Mouse (Mus musculus) MEL (cell line): ENCODE data around the gene Cntnap1. TPM values are rescaled to one million over a fixed set of nuclear protein-coding genes. Genes with fewer than 3 reads are reported as not detected.

Source experiments
- DNase-seq: peaks from one replicate; pipeline ENCODE4 v3.0.0; 2011; ENCODE audit warnings: low read depth, low spot score
- H3K27ac ChIP-seq: 2 replicates; pipeline ENCODE4 v1.5.1; 2012; ENCODE audit warnings: low read depth, mild to moderate bottlenecking, control low read depth, low read length, moderate library complexity; ENCODE audit not compliant: control insufficient read depth
- H3K27me3 ChIP-seq, 2 experiments: fragments of 150-350 bp in 1 of 2; sonication (generic) in 1 of 2; 2 replicates each; pipeline ENCODE4 v1.6.1; 2012; ENCODE audit warnings: low read length in 2 of 2, mild to moderate bottlenecking in 2 of 2, improper control_type of control experiment in 1 of 2, moderate library complexity in 1 of 2; ENCODE audit not compliant: insufficient read depth in 2 of 2, control insufficient read depth in 1 of 2
- H3K36me3 ChIP-seq, 2 experiments: 2 replicates each; pipeline ENCODE4 v1.6.1; 2012 to 2014; ENCODE audit warnings: low read length in 2 of 2, improper control_type of control experiment in 1 of 2, inconsistent platforms in 1 of 2, mild to moderate bottlenecking in 1 of 2; ENCODE audit not compliant: insufficient read depth in 2 of 2, control insufficient read depth in 1 of 2
- H3K4me1 ChIP-seq, 2 experiments: fragments of 150-350 bp in 1 of 2; sonication (generic) in 1 of 2; 2 replicates each; pipeline ENCODE4 v1.6.1; 2012; ENCODE audit warnings: low read length in 2 of 2, improper control_type of control experiment in 1 of 2, mild to moderate bottlenecking in 1 of 2; ENCODE audit not compliant: insufficient read depth in 2 of 2, control insufficient read depth in 1 of 2
- H3K4me3 ChIP-seq, 2 experiments: fragments of 150-350 bp in 1 of 2; sonication (generic) in 1 of 2; 2 replicates each; pipeline ENCODE4 v1.5.1; 2012; ENCODE audit warnings: low read depth in 2 of 2, low read length in 2 of 2, mild to moderate bottlenecking in 2 of 2, moderate library complexity in 2 of 2, control low read depth in 1 of 2, improper control_type of control experiment in 1 of 2; ENCODE audit not compliant: control insufficient read depth in 1 of 2, insufficient read depth in 1 of 2
- H3K79me2 ChIP-seq: 2 replicates; pipeline ENCODE4 v1.6.1; 2012; ENCODE audit warnings: mild to moderate bottlenecking, low read length, moderate library complexity; ENCODE audit not compliant: control insufficient read depth, poor library complexity, insufficient read depth
- H3K9ac ChIP-seq: 2 replicates; pipeline ENCODE4 v1.6.1; 2012; ENCODE audit warnings: low read depth, mild to moderate bottlenecking, control low read depth, low read length, moderate library complexity; ENCODE audit not compliant: control insufficient read depth, poor library complexity, severe bottlenecking
- H3K9me3 ChIP-seq: fragments of 150-350 bp; sonication (generic); replicated peaks from 2 replicates; pipeline ENCODE4 v1.6.1; 2012; ENCODE audit warnings: mild to moderate bottlenecking, low read length, improper control_type of control experiment, moderate library complexity; ENCODE audit not compliant: insufficient read depth
- BHLHE40 ChIP-seq: IDR thresholded peaks from 2 replicates; pipeline ENCODE4 v1.6.1; 2012; ENCODE audit warnings: low read depth, mild to moderate bottlenecking, inconsistent platforms, low read length, improper control_type of control experiment, borderline replicate concordance
- CHD1 ChIP-seq: IDR thresholded peaks from 2 replicates; pipeline ENCODE4 v1.6.1; 2012; ENCODE audit warnings: low read depth, mild to moderate bottlenecking, inconsistent platforms, low read length, improper control_type of control experiment
- CHD2 ChIP-seq: IDR thresholded peaks from 2 replicates; pipeline ENCODE4 v1.6.1; 2011; ENCODE audit warnings: low read length, improper control_type of control experiment
- E2F4 ChIP-seq: IDR thresholded peaks from 2 replicates; pipeline ENCODE4 v1.6.1; 2011; ENCODE audit warnings: low read depth, low read length, improper control_type of control experiment, borderline replicate concordance
- ELF1 ChIP-seq: IDR thresholded peaks from 2 replicates; pipeline ENCODE4 v1.6.1; 2014; ENCODE audit warnings: low read depth, mild to moderate bottlenecking, inconsistent platforms, low read length, improper control_type of control experiment, moderate library complexity
- ETS1 ChIP-seq: IDR thresholded peaks from 2 replicates; pipeline ENCODE4 v1.6.1; 2012; ENCODE audit warnings: low read depth, mild to moderate bottlenecking, inconsistent platforms, low read length, improper control_type of control experiment, moderate library complexity
- GABPA ChIP-seq: IDR thresholded peaks from 2 replicates; pipeline ENCODE4 v1.6.1; 2012; ENCODE audit warnings: low read depth, mild to moderate bottlenecking, inconsistent platforms, low read length, improper control_type of control experiment, moderate library complexity
- HCFC1 ChIP-seq: IDR thresholded peaks from 2 replicates; pipeline ENCODE4 v1.6.1; 2012; ENCODE audit warnings: low read depth, mild to moderate bottlenecking, inconsistent platforms, low read length, improper control_type of control experiment, moderate library complexity
- MAFK ChIP-seq: IDR thresholded peaks from 2 replicates; pipeline ENCODE4 v1.6.1; 2011; ENCODE audit warnings: low read depth, mild to moderate bottlenecking, low read length, improper control_type of control experiment, borderline replicate concordance
- MAX ChIP-seq: IDR thresholded peaks from 2 replicates; pipeline ENCODE4 v1.6.1; 2011; ENCODE audit warnings: low read length, improper control_type of control experiment
- MAZ ChIP-seq: IDR thresholded peaks from 2 replicates; pipeline ENCODE4 v1.6.1; 2012; ENCODE audit warnings: low read depth, mild to moderate bottlenecking, inconsistent platforms, low read length, improper control_type of control experiment
- MXI1 ChIP-seq: IDR thresholded peaks from 2 replicates; pipeline ENCODE4 v1.6.1; 2011; ENCODE audit warnings: mild to moderate bottlenecking, low read depth, low read length, improper control_type of control experiment
- MYB ChIP-seq: IDR thresholded peaks from 2 replicates; pipeline ENCODE4 v1.6.1; 2011; ENCODE audit warnings: mild to moderate bottlenecking, low read depth, low read length, improper control_type of control experiment
- MYC ChIP-seq: IDR thresholded peaks from 2 replicates; pipeline ENCODE4 v1.6.1; 2011; ENCODE audit warnings: low read depth, mild to moderate bottlenecking, low read length, improper control_type of control experiment, moderate library complexity
- NELFE ChIP-seq: IDR thresholded peaks from 2 replicates; pipeline ENCODE4 v1.6.1; 2011; ENCODE audit warnings: low read depth, low read length, improper control_type of control experiment
- NRF1 ChIP-seq: IDR thresholded peaks from 2 replicates; pipeline ENCODE4 v1.6.1; 2014; ENCODE audit warnings: low read depth, mild to moderate bottlenecking, inconsistent platforms, low read length, improper control_type of control experiment, moderate library complexity; ENCODE audit not compliant: poor library complexity, insufficient read depth, severe bottlenecking
- POLR2A ChIP-seq, 2 experiments: IDR thresholded peaks; 2 replicates each; pipeline ENCODE4 v1.6.1; 2011 to 2012; ENCODE audit warnings: low read length in 2 of 2, mild to moderate bottlenecking in 2 of 2, control low read depth in 1 of 2, improper control_type of control experiment in 1 of 2, low read depth in 1 of 2, moderate library complexity in 1 of 2; ENCODE audit not compliant: control insufficient read depth in 1 of 2, insufficient read depth in 1 of 2, poor library complexity in 1 of 2
- POLR2AphosphoS2 ChIP-seq: IDR thresholded peaks from 2 replicates; pipeline ENCODE4 v1.6.1; 2011; ENCODE audit warnings: low read length, improper control_type of control experiment
- RCOR1 ChIP-seq: IDR thresholded peaks from 2 replicates; pipeline ENCODE4 v1.6.1; 2012; ENCODE audit warnings: low read depth, mild to moderate bottlenecking, inconsistent platforms, low read length, improper control_type of control experiment
- TAL1 ChIP-seq: IDR thresholded peaks from 2 replicates; pipeline ENCODE4 v1.6.1; 2012; ENCODE audit warnings: mild to moderate bottlenecking, inconsistent platforms, low read length, moderate library complexity, mixed read lengths
- TBP ChIP-seq: IDR thresholded peaks from 2 replicates; pipeline ENCODE4 v1.8.0; 2011; ENCODE audit warnings: low read depth, low read length, improper control_type of control experiment
- TCF12 ChIP-seq: IDR thresholded peaks from 2 replicates; pipeline ENCODE4 v1.6.1; 2014; ENCODE audit warnings: low read depth, mild to moderate bottlenecking, inconsistent platforms, low read length, improper control_type of control experiment, moderate library complexity
- UBTF ChIP-seq: IDR thresholded peaks from 2 replicates; pipeline ENCODE4 v1.6.1; 2012; ENCODE audit warnings: low read depth, mild to moderate bottlenecking, inconsistent platforms, low read length, improper control_type of control experiment, moderate library complexity, borderline replicate concordance; ENCODE audit not compliant: insufficient read depth
- USF2 ChIP-seq, 2 experiments: IDR thresholded peaks; 2 replicates each; pipeline ENCODE4 v1.6.1; 2011 to 2012; ENCODE audit warnings: improper control_type of control experiment in 2 of 2, low read length in 2 of 2, borderline replicate concordance in 1 of 2, inconsistent platforms in 1 of 2, low read depth in 1 of 2, mild to moderate bottlenecking in 1 of 2; ENCODE audit not compliant: insufficient read depth in 1 of 2
- ZC3H11A ChIP-seq: IDR thresholded peaks from 2 replicates; pipeline ENCODE4 v1.6.1; 2012; ENCODE audit warnings: low read depth, mild to moderate bottlenecking, inconsistent platforms, low read length, improper control_type of control experiment
- polyA plus RNA-seq, 2 experiments: library from polyadenylated mRNA; stranded (reverse) in 1 of 2; unstranded in 1 of 2; fragments of >175 nt in 1 of 2; fragments of >200 nt in 1 of 2; gene quantifications; 2 replicates each; pipeline versions ENCODE4 v1.2.1 to v1.2.4; 2012; ENCODE audit warnings: low replicate concordance in 2 of 2, low read depth in 1 of 2; ENCODE audit not compliant: insufficient read length in 2 of 2, insufficient read depth in 1 of 2, missing spikeins in 1 of 2
- total RNA-seq: library from RNA; depleted of rRNA; stranded (reverse); fragments of 300-350 nt; gene quantifications from 2 replicates; pipeline ENCODE4 v1.2.3, GENCODE M21; 2012

Cntnap1 gene
- total and polyA plus RNA-seq, 3 experiments = 0.01 TPM; not detected in 2

DNA sequence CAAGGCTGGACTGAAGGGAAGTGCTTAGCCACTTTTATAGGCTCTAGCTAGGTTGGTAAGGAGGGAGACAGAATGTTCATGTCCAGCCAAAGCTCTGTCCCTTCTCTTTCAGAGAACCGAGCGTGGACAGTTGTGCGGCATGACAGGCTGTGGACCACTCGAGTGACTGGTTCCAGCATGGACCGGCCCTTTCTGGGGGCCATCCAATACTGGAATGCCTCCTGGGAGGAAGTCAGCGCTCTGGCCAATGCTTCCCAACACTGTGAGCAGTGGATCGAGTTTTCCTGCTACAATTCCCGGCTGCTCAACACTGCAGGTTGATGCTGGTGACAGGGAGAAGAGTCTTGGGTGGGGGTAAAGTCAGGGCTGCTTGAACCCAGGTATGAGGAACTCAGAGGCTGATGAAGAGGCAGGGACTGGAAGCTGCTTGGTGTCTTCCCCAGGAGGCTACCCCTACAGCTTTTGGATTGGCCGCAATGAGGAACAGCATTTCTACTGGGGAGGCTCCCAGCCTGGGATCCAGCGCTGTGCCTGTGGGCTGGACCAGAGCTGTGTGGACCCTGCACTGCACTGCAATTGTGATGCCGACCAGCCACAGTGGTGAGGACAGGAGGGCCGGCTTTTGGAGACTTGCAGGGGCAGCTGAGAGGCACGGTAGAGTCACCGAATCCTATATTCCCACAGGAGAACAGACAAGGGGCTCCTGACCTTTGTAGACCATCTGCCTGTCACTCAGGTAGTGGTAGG lies 12.6 kb downstream of the Cntnap1 start:
- H3K4me1 ChIP-seq = no peaks in the 10 kb centered on the region
- no peaks in the 10 kb centered on the region for H3K36me3 ChIP-seq
- no peaks in the 10 kb centered on the region for H3K9me3 ChIP-seq
- no peaks in the 10 kb centered on the region for H3K27me3 ChIP-seq
- H3K4me3 ChIP-seq = no peak overlapping the region
- no peak for DNase-seq
- H3K9ac ChIP-seq = no peak overlapping the region
- no peak for TF ChIP-seq ETS1
- no peak for TF ChIP-seq TBP
- TF ChIP-seq MXI1 = no peak
- no peak for TF ChIP-seq BHLHE40
- TF ChIP-seq RCOR1 = no peak
- no peak for TF ChIP-seq ZC3H11A
- TF ChIP-seq POLR2A (IDR thresholded peaks at IDR 0.05; ENCODE audit: control insufficient read depth in 1 of 2, insufficient read depth in 1 of 2, low read depth in 1 of 2, low read length in 2 of 2, poor library complexity in 1 of 2) = no peak
- TF ChIP-seq TAL1 = no peak
- TF ChIP-seq TCF12 = no peak
- no peak for TF ChIP-seq E2F4
- no peak for TF ChIP-seq MYC
- TF ChIP-seq ELF1 = no peak
- no peak for TF ChIP-seq GABPA
- TF ChIP-seq CHD2 = no peak
- TF ChIP-seq POLR2AphosphoS2 = no peak
- no peaks in the 10 kb centered on the region for H3K79me2 ChIP-seq
- no peak overlapping the region for H3K27ac ChIP-seq

DNA sequence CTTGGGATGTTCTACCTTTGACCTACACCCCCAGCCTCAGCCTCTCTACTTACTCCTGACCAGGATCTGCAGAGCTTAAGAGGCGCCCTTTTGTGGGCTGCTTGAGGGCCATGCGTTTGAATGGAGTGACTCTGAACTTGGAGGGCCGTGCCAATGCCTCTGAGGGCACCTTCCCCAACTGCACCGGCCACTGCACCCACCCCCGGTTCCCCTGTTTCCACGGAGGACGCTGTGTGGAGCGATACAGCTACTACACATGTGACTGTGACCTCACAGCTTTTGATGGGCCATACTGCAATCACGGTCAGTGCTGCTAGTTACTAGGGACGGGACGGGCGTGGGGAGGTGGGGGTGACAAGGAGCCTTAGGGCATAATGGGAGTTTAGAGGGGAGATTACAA lies 14.7 kb downstream of the Cntnap1 start:
- DNase-seq = no peak
- H3K36me3 ChIP-seq = peaks cover 0 to 9% of the 10 kb centered on the region in 2 experiments; a peak in 2 of 4 replicates

More for the DNA sequence above, 14.7 kb downstream of the Cntnap1 start:
- Histone ChIP-seq H3K27ac (no peak overlapping the region), H3K27me3 (no peaks in the 10 kb centered on the region), H3K4me1 (peaks cover 2 to 9% of the 10 kb centered on the region in 2 experiments), H3K79me2 (no peaks in the 10 kb centered on the region), H3K9ac (no peak overlapping the region), H3K9me3 (no peaks in the 10 kb centered on the region), H3K4me3 (no peak overlapping the region)
- TF ChIP-seq ETS1 = no peak
- no peak for TF ChIP-seq POLR2AphosphoS2
- no peak for TF ChIP-seq MAFK
- no peak for TF ChIP-seq TBP
- TF ChIP-seq CHD1 = no peak
- TF ChIP-seq MYB = no peak
- TF ChIP-seq TCF12 = no peak
- no peak for TF ChIP-seq NELFE
- TF ChIP-seq MAX = no peak
- no peak for TF ChIP-seq UBTF
- TF ChIP-seq MXI1 = no peak
- TF ChIP-seq BHLHE40 = no peak
- no peak for TF ChIP-seq RCOR1
- no peak for TF ChIP-seq GABPA
- no peak for TF ChIP-seq USF2 (IDR thresholded peaks at IDR 0.05; ENCODE audit: borderline replicate concordance in 1 of 2, insufficient read depth in 1 of 2, low read depth in 1 of 2, low read length in 2 of 2)
- TF ChIP-seq MAZ = no peak
- no peak for TF ChIP-seq NRF1
- no peak for TF ChIP-seq HCFC1
